Mouse (Mus musculus) liver, embryonic 14.5 days (tissue): Measurements from ENCODE around the gene Card14. TPM values are rescaled to one million over a fixed set of nuclear protein-coding genes. Genes with fewer than 3 reads are reported as not detected.
"Not testable (repeated sequence)": the region's sequence is repeated elsewhere in the genome, so short reads cannot be mapped to it uniquely, and the experiment has no call there.

ENCODE experiments used
- ATAC-seq: fragments of 200-750 bp; cut with Nextera tagmentation; 2 replicates; pipeline ENCODE4 v1.8.0; 2017; ENCODE audit warnings: moderate number of reproducible peaks, mild to moderate bottlenecking, moderate library complexity; ENCODE audit not compliant: insufficient read depth
- DNase-seq, 3 experiments: peaks; one replicate each; pipeline ENCODE4 v3.0.0-alpha.2; 2012 to 2013; ENCODE audit warnings: low read depth in 3 of 3, low spot score in 3 of 3
- H3K27ac ChIP-seq: fragments of 300-500 bp; sonication (generic); 2 replicates; pipeline ENCODE4 v1.5.1; 2014; ENCODE audit warnings: moderate library complexity, mild to moderate bottlenecking, control low read depth, inconsistent platforms
- H3K27me3 ChIP-seq: fragments of 300-500 bp; sonication (generic); 2 replicates; pipeline ENCODE4 v1.6.1; 2014; ENCODE audit warnings: mild to moderate bottlenecking, low read length, moderate library complexity; ENCODE audit not compliant: control insufficient read depth, insufficient read depth
- H3K36me3 ChIP-seq: fragments of 300-500 bp; sonication (generic); replicated peaks from 2 replicates; pipeline ENCODE4 v1.6.1; 2014; ENCODE audit warnings: low read depth; ENCODE audit not compliant: control insufficient read depth, insufficient read depth
- H3K4me1 ChIP-seq, 2 experiments: fragments of 200-500 bp in 1 of 2; fragments of 300-500 bp in 1 of 2; sonication (generic) in 1 of 2; replicated peaks; 2 replicates each; pipeline ENCODE4 v1.6.1; 2012 to 2014; ENCODE audit warnings: antibody characterized with exemption in 1 of 2, inconsistent platforms in 1 of 2, low read length in 1 of 2; ENCODE audit not compliant: control insufficient read depth in 2 of 2, insufficient read depth in 2 of 2
- H3K4me2 ChIP-seq: fragments of 300-500 bp; sonication (generic); 2 replicates; pipeline ENCODE4 v1.6.1; 2014; ENCODE audit warnings: low read depth, mild to moderate bottlenecking, control low read depth, moderate library complexity
- H3K4me3 ChIP-seq, 2 experiments: fragments of 200-500 bp in 1 of 2; fragments of 300-500 bp in 1 of 2; sonication (generic) in 1 of 2; 2 replicates each; pipeline ENCODE4 v1.5.1; 2012 to 2014; ENCODE audit warnings: low read depth in 2 of 2, low read length in 2 of 2, mild to moderate bottlenecking in 2 of 2, control low read depth in 1 of 2, inconsistent platforms in 1 of 2, moderate library complexity in 1 of 2; ENCODE audit not compliant: insufficient read depth in 1 of 2
- H3K9ac ChIP-seq: fragments of 300-500 bp; sonication (generic); replicated peaks from 2 replicates; pipeline ENCODE4 v1.6.1; 2014; ENCODE audit warnings: mild to moderate bottlenecking, control low read depth, moderate library complexity
- H3K9me3 ChIP-seq: fragments of 300-500 bp; sonication (generic); 2 replicates; pipeline ENCODE4 v1.6.1; 2016; ENCODE audit warnings: low read length, mixed read lengths; ENCODE audit not compliant: control insufficient read depth
- CTCF ChIP-seq: IDR thresholded peaks from 2 replicates; pipeline ENCODE4 v1.5.1; 2016; ENCODE audit warnings: antibody characterized with exemption, low read depth, control low read depth
- EP300 ChIP-seq: IDR thresholded peaks from 2 replicates; pipeline ENCODE4 v1.6.1; 2016; ENCODE audit warnings: antibody characterized with exemption, low read depth
- WGBS: fragments of 180-500 bp; shearing (Covaris S2); extraction: QIAGEN DNeasy Blood & Tissue Kit; methylation state at CpG from one replicate; pipeline ENCODE4 v1.1.7; 2014; ENCODE audit not compliant: insufficient replicate concordance; 5-methylcytosine and 5-hydroxymethylcytosine counted together
- polyA plus RNA-seq, 2 experiments: library from polyadenylated mRNA; depleted of rRNA in 1 of 2; stranded (reverse) in 1 of 2; unstranded in 1 of 2; fragments of >200 nt; fragmentation: Nextera tagmentation in 1 of 2; extraction: Ambion mirVana in 1 of 2; gene quantifications; 2 replicates each; pipeline versions ENCODE4 v1.2.1 to v1.2.3; 2012 to 2014

Card14 gene
- polyA plus RNA-seq, 2 experiments = 0.17 to 0.18 TPM

DNA sequence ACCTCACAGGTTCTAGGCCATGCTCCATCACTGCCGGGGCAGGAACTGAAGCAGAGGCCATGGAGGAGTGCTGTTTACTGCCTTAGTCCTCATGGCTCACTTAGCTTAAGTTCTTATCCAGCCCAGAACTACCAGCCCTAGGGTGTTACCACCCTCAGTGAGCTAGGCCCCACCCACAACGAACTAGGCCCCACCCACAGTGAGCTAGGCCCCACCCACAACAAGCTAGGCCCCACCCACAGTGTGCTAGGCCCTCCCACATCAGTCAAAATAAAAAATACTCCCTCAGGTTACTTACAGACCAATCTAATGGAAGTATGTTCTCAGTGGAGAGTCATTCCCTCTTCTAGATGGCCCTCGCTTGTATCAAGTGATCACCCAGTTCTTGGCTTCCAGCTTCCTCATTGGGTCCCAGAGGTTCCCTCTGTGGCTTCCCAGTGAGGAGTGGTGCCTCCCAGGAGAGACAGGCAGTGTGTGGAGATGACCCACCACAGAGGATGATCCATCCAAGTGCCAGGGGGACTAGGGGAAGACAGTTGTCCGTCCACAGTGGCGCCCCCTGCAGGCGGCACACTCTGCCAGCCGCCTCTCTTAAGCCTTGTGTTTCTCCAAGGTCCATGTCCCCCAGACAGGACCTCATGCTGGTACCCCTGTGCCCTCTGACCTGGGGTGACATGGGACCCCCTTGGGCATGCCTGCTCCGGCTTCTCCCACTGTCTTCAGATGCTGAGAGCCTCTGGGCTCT, 34.2 kb upstream of the Card14 start:
- no peaks in the 10 kb centered on the region; the same call in 1 of the 2 replicates for H3K36me3 ChIP-seq
- no peak overlapping the region for H3K4me3 ChIP-seq
- H3K9me3 ChIP-seq = no peaks in the 10 kb centered on the region
- H3K4me2 ChIP-seq = no peak overlapping the region
- no peak overlapping the region for H3K27ac ChIP-seq
- DNase-seq (no peak), ATAC-seq (no peak)
- no peaks in the 10 kb centered on the region for H3K27me3 ChIP-seq
- H3K9ac ChIP-seq = no peak overlapping the region
- H3K4me1 ChIP-seq = peaks cover 0 to 6% of the 10 kb centered on the region in 2 experiments; a peak in 2 of 4 replicates
- TF ChIP-seq EP300 (no peak), CTCF (peak; percentile 71)
- 76% methylated on average over 8 of the region's 8 CpGs for WGBS

DNA sequence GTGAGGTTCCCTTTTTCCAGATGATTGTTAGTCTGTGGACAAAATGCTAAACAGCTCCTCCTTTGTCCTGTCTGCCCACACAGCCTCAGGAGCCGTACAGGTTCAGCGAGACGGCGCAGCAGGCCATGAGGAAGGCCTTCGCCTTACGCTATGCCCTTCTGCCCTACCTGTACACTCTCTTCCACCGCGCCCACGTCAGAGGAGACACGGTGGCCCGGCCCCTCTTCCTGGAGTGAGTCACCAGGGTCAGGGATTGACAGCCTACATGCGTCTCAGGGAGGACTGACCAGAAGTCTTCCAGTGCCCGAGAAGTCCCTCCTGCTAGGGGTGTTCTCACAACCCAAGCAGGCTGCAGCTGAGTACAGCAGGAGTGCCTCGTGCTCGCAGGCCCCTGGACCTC, 26.5 kb upstream of the Card14 start:
- H3K36me3 ChIP-seq = no peaks in the 10 kb centered on the region
- no peak overlapping the region for H3K9ac ChIP-seq
- no peaks in the 10 kb centered on the region for H3K27me3 ChIP-seq
- 75% methylated on average over 15 of the region's 15 CpGs for WGBS
- no peaks in the 10 kb centered on the region for H3K9me3 ChIP-seq
- H3K4me3 ChIP-seq = no peak overlapping the region
- no peak for DNase-seq
- no peak overlapping the region for H3K27ac ChIP-seq
- no peaks in the 10 kb centered on the region for H3K4me1 ChIP-seq
- TF ChIP-seq CTCF = no peak
- TF ChIP-seq EP300 = no peak
- no peak overlapping the region for H3K4me2 ChIP-seq
- no peak for ATAC-seq

DNA sequence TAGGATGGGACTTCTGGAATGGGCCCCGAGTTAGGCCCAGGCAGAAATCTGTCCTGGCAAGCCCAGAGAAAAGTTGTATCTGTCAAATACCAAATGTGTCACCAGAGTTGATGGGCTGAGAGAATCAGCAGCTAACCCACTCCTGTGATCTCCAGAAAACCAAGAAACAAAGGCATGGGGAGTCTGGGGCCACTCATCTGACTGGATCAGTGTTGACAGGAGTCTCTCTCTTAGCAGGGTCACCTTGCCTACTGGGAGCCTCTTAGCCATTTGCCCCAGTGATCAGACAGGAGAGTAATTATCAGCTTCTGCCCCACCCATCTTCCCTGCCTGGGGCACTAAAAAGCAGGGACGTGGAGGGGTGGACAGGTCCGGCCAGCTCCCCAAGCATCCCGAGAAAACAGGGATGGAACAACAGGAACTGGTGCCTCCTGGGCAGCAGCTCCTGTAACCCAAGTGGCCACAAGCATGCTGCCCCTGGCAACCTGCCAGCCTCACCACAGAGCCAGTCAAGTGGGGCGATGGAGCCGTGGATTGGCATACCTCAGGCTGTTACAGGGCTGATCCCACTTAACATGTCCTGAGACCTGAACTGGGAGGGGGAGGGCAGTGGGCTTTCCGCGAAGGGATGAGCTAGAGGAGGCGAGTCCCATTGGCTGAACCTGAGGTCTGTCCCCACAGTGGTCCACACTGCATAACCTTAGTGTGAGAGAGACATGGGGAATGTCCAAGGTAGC, 21.6 kb upstream of the Card14 start:
- no peak for DNase-seq
- H3K27me3 ChIP-seq = no peaks in the 10 kb centered on the region
- 78% methylated on average over 9 of the region's 9 CpGs for WGBS
- TF ChIP-seq CTCF (no peak), EP300 (no peak)
- H3K9me3 ChIP-seq = no peaks in the 10 kb centered on the region
- peaks cover 38% of the 10 kb centered on the region for H3K36me3 ChIP-seq
- no peak; the same call in 1 of the 2 replicates for ATAC-seq
- no peak overlapping the region for H3K4me3 ChIP-seq
- H3K4me1 ChIP-seq = no peaks in the 10 kb centered on the region
- no peak overlapping the region for H3K9ac ChIP-seq
- H3K4me2 ChIP-seq = no peak overlapping the region
- H3K27ac ChIP-seq = no peak overlapping the region

DNA sequence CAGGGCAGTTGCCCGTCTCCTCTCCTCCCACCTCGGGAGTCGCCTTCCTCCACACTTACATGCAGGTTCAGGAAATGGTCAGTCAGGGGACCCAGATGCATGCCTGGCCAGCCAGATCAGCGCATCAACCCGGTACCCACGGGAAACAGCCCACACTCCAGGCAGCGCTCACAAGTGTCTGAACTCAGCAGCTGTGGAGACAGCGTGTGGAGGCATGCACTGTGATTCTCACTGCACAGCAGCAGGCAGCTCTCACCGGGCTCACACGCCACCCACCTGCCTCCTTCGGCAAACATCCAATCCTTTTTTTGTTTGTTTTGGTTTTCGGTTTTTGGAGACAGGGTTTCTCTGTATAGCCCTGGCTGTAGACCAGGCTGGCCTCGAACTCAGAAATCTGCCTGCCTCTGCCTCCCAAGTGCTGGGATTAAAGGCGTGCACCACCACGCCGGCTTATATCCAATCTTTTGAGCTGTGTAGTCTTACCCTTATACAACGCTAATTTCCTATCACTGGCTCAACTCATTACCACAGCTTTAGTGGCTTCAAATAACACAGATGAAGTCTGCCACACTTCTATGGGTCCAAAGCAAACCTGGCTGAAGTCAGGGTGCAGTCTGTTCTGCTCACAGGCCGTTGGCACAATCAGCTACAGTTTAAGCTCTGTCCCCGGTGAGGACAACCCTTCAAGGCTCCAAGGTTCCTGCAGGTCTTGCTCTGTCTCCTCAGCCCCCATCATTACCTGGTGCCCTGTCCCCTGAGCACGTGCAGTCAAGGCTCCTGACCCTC, 20.2 kb upstream of the Card14 start:
- ATAC-seq (no peak), DNase-seq (no peak)
- Histone ChIP-seq H3K27ac (no peak overlapping the region), H3K4me3 (no peak overlapping the region), H3K4me1 (no peaks in the 10 kb centered on the region), H3K9ac (no peak overlapping the region), H3K36me3 (peaks cover 50% of the 10 kb centered on the region), H3K27me3 (no peaks in the 10 kb centered on the region), H3K4me2 (no peak overlapping the region), H3K9me3 (no peaks in the 10 kb centered on the region)
- TF ChIP-seq EP300 (no peak), CTCF (no peak)
- 82% methylated on average over 20 of the region's 20 CpGs for WGBS

DNA sequence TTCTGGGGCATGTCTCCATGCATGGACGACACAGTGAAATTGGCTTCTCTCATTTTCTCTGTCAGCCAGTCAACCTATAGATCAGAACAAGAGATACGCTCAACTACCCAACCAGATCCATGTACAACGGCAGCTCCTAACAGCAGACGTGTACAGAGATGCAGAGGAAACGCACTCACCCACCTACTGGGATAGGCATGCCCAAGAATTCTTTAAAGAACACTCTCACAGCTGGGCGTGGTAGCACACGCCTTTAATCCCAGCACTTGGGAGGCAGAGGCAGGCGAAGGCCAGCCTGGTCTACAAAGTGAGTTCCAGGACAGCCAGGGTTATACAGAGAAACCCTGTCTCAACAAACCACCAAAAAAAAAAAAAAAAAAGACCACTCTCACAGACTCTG, 14.7 kb upstream of the Card14 start:
- H3K9ac ChIP-seq, H3K27me3 ChIP-seq, H3K4me1 ChIP-seq, DNase-seq, ATAC-seq, H3K27ac ChIP-seq, H3K9me3 ChIP-seq, H3K4me3 ChIP-seq, H3K4me2 ChIP-seq: not testable (repeated sequence)
- WGBS = 78% methylated on average over 8 of the region's 8 CpGs
- peaks cover 93% of the 10 kb centered on the region for H3K36me3 ChIP-seq
